Mouse (Mus musculus) yolk sac, embryonic 10.5 days (tissue): ENCODE measurements around the gene Kalrn.

ENCODE experiments used
- DNase-seq: peaks from one replicate; pipeline ENCODE4 v3.0.0-alpha.2; 2017; ENCODE audit warnings: low spot score

Gene Kalrn

GRCm38 (mm10) chr16:34352747-34353146, 220.6 kb downstream of the Kalrn start:
- peak; percentile 7 for DNase-seq

GRCm38 (mm10) chr16:34351575-34352150, 221.7 kb downstream of the Kalrn start:
- no peak for DNase-seq

- DNase-seq = no peak
Measured at GRCm38 (mm10) chr16:34347574-34347973, 225.8 kb downstream of the Kalrn start.

GRCm38 (mm10) chr16:34344895-34345876, 228.1 kb downstream of the Kalrn start:
- DNase-seq = no peak

- DNase-seq = no peak
Measured at GRCm38 (mm10) chr16:34343968-34344367, 229.4 kb downstream of the Kalrn start.

GRCm38 (mm10) chr16:34343161-34343560, 230.2 kb downstream of the Kalrn start:
- no peak for DNase-seq

GRCm38 (mm10) chr16:34342369-34343160, 230.8 kb downstream of the Kalrn start:
- DNase-seq = no peak

- no peak for DNase-seq
Measured at GRCm38 (mm10) chr16:34334919-34335318, 238.4 kb downstream of the Kalrn start.

GRCm38 (mm10) chr16:34331630-34332029, 241.7 kb downstream of the Kalrn start:
- no peak for DNase-seq

GRCm38 (mm10) chr16:34329876-34330275, 243.5 kb downstream of the Kalrn start:
- no peak for DNase-seq

GRCm38 (mm10) chr16:34329431-34329873, 243.9 kb downstream of the Kalrn start:
- DNase-seq = no peak

- DNase-seq = no peak
Measured at GRCm38 (mm10) chr16:34327890-34328289, 245.4 kb downstream of the Kalrn start.

GRCm38 (mm10) chr16:34325869-34326268, 247.5 kb downstream of the Kalrn start:
- no peak for DNase-seq

GRCm38 (mm10) chr16:34325161-34325560, 248.2 kb downstream of the Kalrn start:
- DNase-seq = no peak

- no peak for DNase-seq
Measured at GRCm38 (mm10) chr16:34324735-34325134, 248.6 kb downstream of the Kalrn start.

- DNase-seq = no peak
Measured at GRCm38 (mm10) chr16:34323496-34323895, 249.8 kb downstream of the Kalrn start.

- DNase-seq = peak; percentile 37
Measured at GRCm38 (mm10) chr16:34322546-34322945, 250.8 kb downstream of the Kalrn start.

- DNase-seq = no peak
Measured at GRCm38 (mm10) chr16:34321066-34321790, 252.1 kb downstream of the Kalrn start.

GRCm38 (mm10) chr16:34320023-34320800, 253.1 kb downstream of the Kalrn start:
- no peak for DNase-seq

- no peak for DNase-seq
Measured at GRCm38 (mm10) chr16:34317110-34317509, 256.2 kb downstream of the Kalrn start.

GRCm38 (mm10) chr16:34316253-34316652, 257.1 kb downstream of the Kalrn start:
- no peak for DNase-seq
